8 mouse cellular contexts compared by ENCODE assay signal in the genomic region with DNA sequence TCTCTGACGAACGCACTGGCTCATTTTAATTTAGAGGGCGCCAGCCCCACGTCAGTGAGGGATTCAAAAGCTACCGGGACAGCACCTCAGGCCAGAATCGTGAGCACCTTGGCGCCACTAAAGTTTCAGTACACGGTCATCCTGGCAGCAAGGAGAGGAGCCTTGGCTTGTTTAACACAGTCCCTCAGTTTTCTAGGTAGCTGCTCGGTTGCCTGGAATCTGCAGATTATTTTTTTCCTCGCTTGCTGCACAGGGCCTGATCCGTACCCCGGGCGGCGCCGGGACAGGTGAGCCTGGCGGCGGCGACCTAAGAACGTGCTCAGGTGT. TPM values are rescaled to one million over a fixed set of nuclear protein-coding genes. Genes with fewer than 3 reads are reported as not detected.
DNase-seq lines count a peak whose midpoint lies in the region; ATAC-seq and TF ChIP-seq lines count a peak whose summit lies in the region.

No protein-coding gene starts in this region.

- no peaks in the 10 kb centered on the region for H3K36me3 ChIP-seq in lung, embryonic 15.5 days
- H3K36me3 ChIP-seq in forebrain, embryonic 14.5 days (ENCODE audit: control insufficient read depth, insufficient read depth, low read length): no peaks in the 10 kb centered on the region
- H3K36me3 ChIP-seq in neural tube, embryonic 15.5 days: no peaks in the 10 kb centered on the region

- H3K4me3 ChIP-seq in lung, embryonic 15.5 days: peak overlapping the region; percentile 61
- H3K4me3 ChIP-seq in lung, adult 2 months (replicated peaks; ENCODE audit: extremely low read depth, low read depth, low read length): no peak overlapping the region
- H3K4me3 ChIP-seq in forebrain, embryonic 14.5 days (ENCODE audit: low read depth, low read length): peak overlapping the region; percentile 60
- H3K4me3 ChIP-seq in neural tube, embryonic 15.5 days (replicated peaks): peak overlapping the region; percentile 64

- H3K9ac ChIP-seq in lung, embryonic 15.5 days: peak overlapping the region; percentile 59
- peak overlapping the region; percentile 65 for H3K9ac ChIP-seq in forebrain, embryonic 14.5 days (ENCODE audit: low read length)
- H3K9ac ChIP-seq in neural tube, embryonic 15.5 days (replicated peaks): peak overlapping the region; percentile 45

- peak overlapping the region; percentile 98 for H3K4me2 ChIP-seq in lung, embryonic 15.5 days
- peak overlapping the region; percentile 93 for H3K4me2 ChIP-seq in forebrain, embryonic 14.5 days (ENCODE audit: low read length)
- peak overlapping the region; percentile 97 for H3K4me2 ChIP-seq in neural tube, embryonic 15.5 days

- no peak for TF ChIP-seq POLR2A in lung, adult 2 months (IDR thresholded peaks at IDR 0.05; ENCODE audit: borderline replicate concordance, extremely low read depth, low read depth, low read length)

- WGBS in lung, embryonic 15.5 days: 2% methylated on average over 19 of the region's 19 CpGs
- WGBS in lung, adult 2 months: 6% methylated on average over 19 of the region's 19 CpGs
- 2% methylated on average over 19 of the region's 19 CpGs for WGBS in forebrain, embryonic 14.5 days
- WGBS in neural tube, embryonic 15.5 days: 4% methylated on average over 19 of the region's 19 CpGs

- 0 out of 2 replicates have a peak, but pooled peaks cover 7% of the 10 kb centered on the region for H3K4me1 ChIP-seq in lung, embryonic 15.5 days
- H3K4me1 ChIP-seq in lung, adult 2 months (ENCODE audit: control insufficient read depth, insufficient read depth, low read length): peaks cover 8% of the 10 kb centered on the region
- peaks cover 6% of the 10 kb centered on the region; the same call in 1 of the 2 replicates for H3K4me1 ChIP-seq in forebrain, embryonic 14.5 days (ENCODE audit: control insufficient read depth, insufficient read depth, low read length)
- H3K4me1 ChIP-seq in neural tube, embryonic 15.5 days: peaks cover 25% of the 10 kb centered on the region

- no peak overlapping the region for H3K27ac ChIP-seq in lung, embryonic 15.5 days
- no peak overlapping the region for H3K27ac ChIP-seq in forebrain, embryonic 14.5 days (ENCODE audit: low read depth, low read length)
- no peak overlapping the region for H3K27ac ChIP-seq in neural tube, embryonic 15.5 days (replicated peaks)

- DNase-seq in lung, adult 2 months: no peak
- DNase-seq in forebrain, embryonic 14.5 days (ENCODE audit: low spot score): peak; percentile 17
- peak; percentile 9 to 10 for DNase-seq in layer of hippocampus, postnatal 36 days
- DNase-seq in frontal cortex, postnatal 14 days (ENCODE audit: low spot score in 2 of 2): no peak
- no peak for DNase-seq in cerebellum, adult 8-10 months
- no peak for DNase-seq in spleen, postnatal 10 days (ENCODE audit: low spot score in 2 of 2)

- no peaks in the 10 kb centered on the region for H3K9me3 ChIP-seq in lung, embryonic 15.5 days
- H3K9me3 ChIP-seq in forebrain, embryonic 14.5 days (replicated peaks; ENCODE audit: control insufficient read depth, low read length): no peaks in the 10 kb centered on the region
- no peaks in the 10 kb centered on the region for H3K9me3 ChIP-seq in neural tube, embryonic 15.5 days (replicated peaks)

- no peak for TF ChIP-seq CTCF in lung, adult 2 months (IDR thresholded peaks at IDR 0.05; ENCODE audit: insufficient read depth, low read length)

- ATAC-seq in lung, embryonic 15.5 days (ENCODE audit: borderline replicate concordance, extremely low read depth, low FRiP score, low TSS enrichment): no peak
- ATAC-seq in forebrain, embryonic 14.5 days: no peak
- no peak for ATAC-seq in neural tube, embryonic 15.5 days (ENCODE audit: low FRiP score)

- peaks cover 58% of the 10 kb centered on the region for H3K27me3 ChIP-seq in lung, embryonic 15.5 days
- H3K27me3 ChIP-seq in forebrain, embryonic 14.5 days (replicated peaks; ENCODE audit: control insufficient read depth, insufficient read depth, low read length): peaks cover 23% of the 10 kb centered on the region
- peaks cover 47% of the 10 kb centered on the region for H3K27me3 ChIP-seq in neural tube, embryonic 15.5 days (replicated peaks)

RNA-seq across cellular contexts. Expression of a gene that starts 28.4 kb away (rescaled TPM):
- 2.9 and 4.0 TPM in 2 replicates for polyA plus RNA-seq in lung, embryonic 15.5 days (2015; fragmentation: Nextera tagmentation; extraction: Ambion mirVana)
- 3.1 and 3.8 TPM in 2 replicates for polyA plus RNA-seq in lung, adult 2 months (2012; rRNA removed)
- polyA plus RNA-seq in forebrain, embryonic 14.5 days (2014; fragmentation: Nextera tagmentation; extraction: Ambion mirVana): 5.0 and 7.0 TPM in 2 replicates
- 10 to 100 TPM in 1 of 2 experiments, 1 to 10 TPM in 1; 9.8 to 12.9 TPM for total RNA-seq in layer of hippocampus, postnatal 36 days (2021)
- polyA plus RNA-seq in neural tube, embryonic 15.5 days (2015; fragmentation: Nextera tagmentation; extraction: Ambion mirVana): 7.1 and 7.3 TPM in 2 replicates

Comparison
In these comparisons a context has a peak if more than half of its experiments do, and no peak if none do; other contexts are left out.
1. DNase-seq: peak in forebrain, embryonic 14.5 days (single experiment) and layer of hippocampus, postnatal 36 days (2 of 2); none in lung, adult 2 months (single experiment), frontal cortex, postnatal 14 days (0 of 2), cerebellum, adult 8-10 months (single experiment) and spleen, postnatal 10 days (0 of 2).
2. Peak in every context shown above with its lines, with median percentiles within 50 percentile points of each other: H3K4me2 ChIP-seq and H3K9ac ChIP-seq.